Mouse (Mus musculus): Measurements from ENCODE around the gene Ubxn10.

DNA sequence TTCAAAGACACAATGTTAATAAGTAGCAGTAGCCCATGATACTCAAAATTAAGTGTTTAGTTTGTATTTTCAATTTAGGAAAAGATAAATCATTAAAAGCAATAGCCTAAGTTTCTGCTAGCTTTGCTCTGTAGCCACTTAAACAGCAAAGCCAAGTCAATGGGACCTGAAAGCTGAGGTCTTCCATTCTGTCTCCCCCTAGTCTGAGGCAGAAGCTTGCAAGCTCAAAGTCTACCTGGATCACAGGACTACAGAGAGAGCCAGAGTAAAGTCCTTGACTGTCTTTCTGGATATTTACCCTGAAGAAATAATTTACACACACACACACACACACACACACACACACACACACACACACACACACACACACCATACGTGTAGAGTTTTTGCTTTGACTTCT, 22.8 kb downstream of the Ubxn10 start:
- no peak for TF ChIP-seq POLR2A (IDR thresholded peaks at IDR 0.05; ENCODE audit: borderline replicate concordance, low read depth, low read length)
- TF ChIP-seq CTCF (IDR thresholded peaks at IDR 0.05; ENCODE audit: low read depth, low read length): no peak
